Mouse (Mus musculus) cerebellum, postnatal 4 days (tissue): ENCODE results near the gene Ripk3.

Source experiments
- DNase-seq, 2 experiments: peaks; one replicate each; pipeline ENCODE4 v3.0.0; 2022; ENCODE audit warnings: low spot score in 2 of 2, mixed read lengths in 1 of 2

The Ripk3 gene

DNA sequence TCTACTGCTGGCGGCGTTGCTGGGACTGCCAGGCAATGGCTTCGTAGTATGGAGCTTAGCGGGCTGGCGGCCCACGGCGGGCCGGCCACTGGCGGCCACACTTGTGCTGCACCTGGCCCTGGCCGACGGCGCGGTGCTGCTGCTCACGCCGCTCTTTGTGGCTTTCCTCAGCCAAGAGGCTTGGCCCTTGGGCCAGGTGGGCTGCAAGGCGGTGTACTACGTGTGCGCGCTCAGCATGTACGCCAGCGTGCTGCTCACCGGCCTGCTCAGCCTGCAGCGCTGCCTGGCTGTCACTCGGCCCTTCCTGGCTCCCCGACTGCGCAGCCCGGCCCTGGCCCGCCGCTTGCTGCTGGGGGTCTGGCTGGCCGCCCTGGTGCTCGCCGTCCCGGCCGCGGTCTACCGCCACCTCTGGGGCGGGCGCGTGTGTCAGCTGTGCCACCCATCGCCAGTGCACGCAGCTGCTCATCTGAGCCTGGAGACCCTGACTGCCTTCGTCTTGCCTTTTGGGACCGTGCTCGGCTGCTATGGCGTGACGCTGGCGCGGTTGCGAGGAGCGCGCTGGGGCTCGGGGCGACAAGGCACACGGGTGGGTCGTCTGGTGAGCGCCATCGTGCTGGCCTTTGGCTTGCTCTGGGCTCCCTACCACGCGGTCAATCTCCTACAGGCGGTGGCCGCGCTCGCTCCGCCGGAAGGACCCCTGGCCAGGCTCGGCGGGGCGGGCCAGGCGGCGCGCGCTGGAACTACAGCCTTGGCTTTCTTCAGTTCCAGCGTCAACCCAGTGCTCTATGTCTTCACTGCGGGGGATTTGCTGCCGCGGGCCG, 26.5 kb downstream of the Ripk3 start:
- peak in 1 of 2 experiments; percentile 51 for DNase-seq

GRCm38 (mm10) chr14:55761163-55761562, 27.5 kb downstream of the Ripk3 start, which contains the start of gene Ltb4r2:
Gene Ltb4r2, plus strand, starts transcription at chr14:55761428.
- no peak for DNase-seq

DNA sequence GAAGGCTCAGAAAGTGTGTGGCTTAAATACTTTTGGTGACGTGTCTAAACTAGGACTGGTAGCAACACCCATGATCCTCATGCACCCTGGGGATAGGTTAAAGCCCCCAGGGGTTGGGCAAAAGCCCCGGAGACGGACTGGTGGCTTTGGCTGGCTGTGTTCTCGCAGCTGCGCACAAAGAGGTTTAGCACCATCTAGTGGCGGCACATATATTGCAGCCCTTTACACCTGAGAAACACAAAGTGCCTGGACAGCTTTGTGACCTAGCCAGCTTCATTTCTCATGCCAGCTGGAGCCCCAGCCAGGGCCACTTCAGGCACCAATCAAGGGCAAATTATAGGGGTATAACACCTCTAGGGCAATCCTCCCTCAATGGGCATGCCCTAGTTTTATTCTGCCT, 28.5 kb downstream of the Ripk3 start:
- peak; percentile 78 to 88 for DNase-seq

DNA sequence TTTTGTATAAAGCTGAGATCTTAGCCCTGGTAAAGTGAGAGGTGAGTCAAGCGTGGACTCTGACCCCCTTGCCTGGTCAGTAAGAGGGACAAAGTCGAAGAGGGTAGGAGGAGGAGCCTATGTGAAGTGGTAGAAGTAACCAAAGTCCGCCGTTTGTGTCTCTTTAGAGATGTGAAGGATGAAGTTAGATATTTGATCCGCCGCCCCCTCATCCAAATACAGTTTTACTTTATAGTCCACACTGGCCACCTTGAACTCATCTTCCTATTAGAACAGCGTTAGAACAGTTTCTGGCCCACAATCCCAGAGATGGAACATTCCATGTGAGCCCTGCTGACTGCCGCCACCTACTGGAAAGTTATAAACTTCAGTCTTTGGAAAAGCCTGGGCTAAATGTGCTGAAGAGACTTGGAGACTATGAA, 30.3 kb downstream of the Ripk3 start, which contains the start of gene Cideb:
Gene Cideb (minus strand): TSS at position 96 of the 422 bp plus-strand sequence.
- no peak for DNase-seq

DNA sequence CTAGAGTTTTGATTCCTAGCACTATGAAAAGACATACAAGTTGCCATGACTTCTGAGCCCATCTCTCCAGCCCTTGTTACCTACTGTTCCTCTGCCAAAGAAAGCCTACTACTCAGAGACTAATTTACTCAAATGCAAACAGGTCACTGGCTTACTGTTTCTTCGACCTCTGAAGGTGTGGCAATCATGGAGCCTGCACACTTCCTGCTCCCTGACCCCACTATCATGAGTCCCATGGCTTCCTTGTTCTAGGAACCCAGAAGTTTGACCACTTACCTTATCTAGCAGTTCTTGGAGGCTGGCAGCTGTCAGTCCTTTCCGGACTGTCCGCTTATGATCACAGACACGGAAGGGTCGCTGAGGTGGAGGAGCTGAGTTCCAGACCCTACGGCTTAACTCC, 31.1 kb downstream of the Ripk3 start:
- DNase-seq: no peak

DNA sequence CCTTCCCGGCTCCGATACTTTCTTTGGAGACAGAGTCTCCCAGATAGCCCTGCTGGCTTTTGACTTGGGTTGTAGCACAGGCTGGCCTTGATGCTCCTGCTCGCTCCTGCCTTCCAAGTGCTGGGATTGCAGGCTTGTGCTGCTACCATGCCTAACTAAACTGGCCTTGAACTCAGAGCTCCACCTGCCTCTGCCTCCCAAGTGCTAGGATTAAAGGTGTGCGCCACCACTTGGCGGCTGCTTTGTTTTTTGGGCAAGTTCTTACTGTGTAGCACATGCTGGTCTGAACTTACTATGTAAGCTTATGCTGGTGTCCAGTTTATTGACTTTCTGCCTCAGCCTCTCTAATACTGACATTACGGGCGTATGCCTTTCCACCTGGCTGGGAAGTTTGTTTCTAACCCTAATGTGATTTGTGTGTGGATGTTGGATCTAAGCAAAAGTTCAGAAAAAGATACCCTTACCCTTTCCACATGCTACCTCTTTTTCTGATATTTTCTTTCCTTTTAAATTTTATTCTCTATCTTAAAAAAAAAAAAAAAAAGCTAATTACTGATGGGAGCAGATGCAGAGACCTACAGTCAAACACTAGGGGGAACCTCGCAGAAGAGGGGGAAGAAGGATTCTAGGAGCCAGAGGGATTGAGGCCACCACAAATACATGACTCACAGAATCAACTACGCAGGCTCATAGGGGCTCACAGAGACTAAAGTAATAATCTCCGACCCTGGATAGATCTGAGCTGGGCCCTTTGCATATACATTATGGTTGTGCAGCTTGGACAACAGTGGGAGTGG, 41.4 kb downstream of the Ripk3 start:
- DNase-seq: no peak

DNA sequence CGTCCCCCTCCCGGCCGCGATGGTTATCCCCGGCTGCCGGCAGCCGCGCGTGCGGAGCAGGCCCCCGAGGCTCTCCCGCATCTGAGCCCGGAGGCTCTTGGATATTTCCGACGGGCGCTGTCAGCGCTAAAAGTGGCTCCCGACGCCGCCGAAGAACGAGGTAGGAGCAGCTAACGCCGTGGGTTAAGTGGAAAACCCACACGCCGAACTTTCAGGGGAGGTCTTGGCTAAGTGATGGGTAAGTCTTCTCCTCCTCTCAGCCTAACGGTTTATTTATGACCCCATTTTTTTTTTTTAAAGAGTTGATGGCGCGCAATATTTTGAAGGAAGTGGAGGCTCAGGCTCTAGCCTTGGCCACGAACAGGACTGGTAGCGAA, 42.8 kb downstream of the Ripk3 start:
- no peak for DNase-seq

DNA sequence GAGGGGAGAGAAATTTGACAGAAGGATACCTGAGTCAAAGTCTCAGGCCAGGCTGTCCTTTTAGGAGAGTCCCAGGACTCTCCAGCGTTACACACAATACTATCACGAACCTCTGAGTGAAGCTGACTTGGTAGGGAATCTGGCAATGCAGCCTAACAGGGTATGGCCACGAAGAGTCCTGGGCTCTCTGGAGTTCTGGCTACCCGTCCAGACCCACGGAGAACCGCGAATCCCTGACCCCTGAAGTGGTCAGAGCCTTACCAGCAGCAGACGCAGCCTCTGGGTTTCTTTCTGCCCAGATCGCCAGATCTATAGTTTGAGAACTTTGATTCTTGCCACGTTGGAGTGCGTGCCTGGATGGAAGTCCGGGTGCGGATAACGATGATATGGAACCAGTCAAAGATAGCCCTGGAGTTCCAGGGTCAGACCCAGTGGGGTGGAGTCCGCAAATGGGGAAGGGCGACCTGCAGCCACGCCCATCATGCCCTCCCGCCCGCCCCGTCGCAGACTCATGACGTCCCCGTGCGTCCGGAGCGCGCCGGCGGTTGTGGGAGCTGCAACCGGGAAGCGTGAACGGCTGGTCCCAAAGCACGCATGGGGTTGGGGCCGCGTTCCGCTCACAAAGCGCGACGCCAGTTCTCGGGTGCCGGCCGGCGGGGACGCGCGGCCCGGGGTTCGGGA, 43.3 kb downstream of the Ripk3 start, which contains the start of the genes Dhrs1 and Nop9:
Gene Dhrs1 (minus strand): TSS at position 511 of the 681 bp plus-strand sequence.
Gene Nop9 (plus strand): TSS at position 514 of the 681 bp plus-strand sequence.
- DNase-seq: peak; percentile 65 to 87

DNA sequence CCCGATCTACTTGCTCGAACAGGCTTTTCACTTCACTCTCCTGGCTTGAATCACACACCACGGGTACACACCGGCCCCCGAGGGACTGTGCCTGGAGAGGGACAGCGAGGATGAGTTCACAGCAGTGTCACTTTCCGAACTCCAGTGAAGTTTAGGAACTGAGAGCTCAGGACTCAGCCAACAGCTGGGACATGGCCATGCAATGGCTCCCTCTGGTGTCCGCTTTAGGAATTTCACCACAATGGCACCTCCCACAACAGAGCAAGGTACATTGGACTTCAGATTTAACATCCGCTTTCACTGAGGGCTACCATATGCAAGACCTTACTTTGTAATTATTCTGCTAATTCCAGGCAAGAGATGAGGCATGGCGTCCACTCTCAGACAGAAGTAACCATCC, 45.0 kb downstream of the Ripk3 start:
- peak; percentile 83 to 90 for DNase-seq

DNA sequence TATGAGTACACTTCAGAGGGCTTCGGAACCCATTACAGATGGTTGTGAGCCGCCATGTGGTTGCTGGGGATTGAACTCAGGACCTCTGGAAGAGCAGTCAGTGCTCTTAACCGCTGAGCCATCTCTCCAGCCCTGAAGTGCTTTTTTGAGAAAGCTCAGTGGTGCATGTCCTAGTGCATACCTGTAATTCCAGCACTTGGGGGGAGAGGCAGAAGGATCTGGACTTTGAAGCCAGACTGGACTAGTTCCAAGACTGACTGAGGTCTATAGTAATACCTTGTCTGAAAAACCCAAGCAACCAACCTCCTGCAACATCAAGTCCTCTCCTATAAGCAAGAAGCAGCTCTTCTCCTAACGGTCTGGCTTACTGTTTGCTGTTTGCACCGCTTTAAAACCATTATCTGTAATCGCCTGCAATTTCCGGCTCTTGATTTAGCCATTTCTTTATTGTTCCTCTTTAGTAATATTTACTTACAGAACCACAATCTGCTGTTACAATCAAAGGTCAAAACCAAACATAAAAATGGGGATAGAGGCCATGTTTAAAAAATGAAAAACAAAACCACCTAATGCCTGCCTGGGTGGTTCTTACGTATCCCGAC, 51.5 kb downstream of the Ripk3 start:
- DNase-seq: no peak

DNA sequence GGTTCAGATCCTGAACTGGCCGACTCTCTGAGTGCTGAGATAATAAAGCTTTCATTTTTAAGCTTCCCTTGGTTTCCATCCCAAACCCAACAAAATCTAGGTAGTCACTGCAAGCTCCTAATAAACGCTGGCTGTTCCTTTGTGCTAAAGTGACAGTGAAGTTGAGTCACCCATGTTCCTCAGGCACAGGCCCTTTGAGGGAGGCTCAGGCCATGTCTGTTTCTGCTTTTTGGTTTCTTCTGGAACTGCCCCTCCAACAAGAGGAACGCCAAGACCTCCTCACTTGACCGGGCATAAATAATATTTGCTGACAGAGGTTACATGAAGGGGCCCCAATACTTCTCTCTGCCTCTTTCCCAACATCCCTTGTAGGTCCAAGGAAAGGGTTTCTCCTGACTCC, 52.9 kb downstream of the Ripk3 start:
- DNase-seq: no peak

GRCm38 (mm10) chr14:55735334-55735733, 53.3 kb downstream of the Ripk3 start:
- no peak for DNase-seq
